Mouse (Mus musculus) stomach, embryonic 16.5 days (tissue): ENCODE measurements around the gene B2m. TPM values are rescaled to one million over a fixed set of nuclear protein-coding genes. Genes with fewer than 3 reads are reported as not detected.

Experiments
- ATAC-seq: fragments of 200-750 bp; cut with Nextera tagmentation; 2 replicates; pipeline ENCODE4 v1.8.0; 2017; ENCODE audit warnings: moderate number of reproducible peaks, moderate TSS enrichment; ENCODE audit not compliant: insufficient read depth, low FRiP score
- H3K27ac ChIP-seq: fragments of 300-500 bp; sonication (generic); 2 replicates; pipeline ENCODE4 v1.5.1; 2014; ENCODE audit warnings: low read length
- H3K27me3 ChIP-seq: fragments of 300-500 bp; sonication (generic); 2 replicates; pipeline ENCODE4 v1.6.1; 2014; ENCODE audit warnings: low read length, control low read depth, mixed read lengths; ENCODE audit not compliant: control insufficient read depth, insufficient read depth
- H3K36me3 ChIP-seq: fragments of 300-500 bp; sonication (generic); 2 replicates; pipeline ENCODE4 v1.6.1; 2014; ENCODE audit warnings: low read length; ENCODE audit not compliant: control insufficient read depth, insufficient read depth
- H3K4me1 ChIP-seq: fragments of 300-500 bp; sonication (generic); 2 replicates; pipeline ENCODE4 v1.6.1; 2014; ENCODE audit warnings: low read length, control low read depth, mixed read lengths; ENCODE audit not compliant: control insufficient read depth, insufficient read depth
- H3K4me2 ChIP-seq: fragments of 300-500 bp; sonication (generic); 2 replicates; pipeline ENCODE4 v1.6.1; 2014; ENCODE audit warnings: low read depth, low read length, mixed read lengths
- H3K4me3 ChIP-seq: fragments of 300-500 bp; sonication (generic); replicated peaks from 2 replicates; pipeline ENCODE4 v1.5.1; 2014; ENCODE audit warnings: mild to moderate bottlenecking, low read length
- H3K9ac ChIP-seq: fragments of 300-500 bp; sonication (generic); 2 replicates; pipeline ENCODE4 v1.6.1; 2014; ENCODE audit warnings: low read length
- H3K9me3 ChIP-seq: fragments of 300-500 bp; sonication (generic); replicated peaks from 2 replicates; pipeline ENCODE4 v1.6.1; 2016; ENCODE audit warnings: low read length, control low read depth; ENCODE audit not compliant: control insufficient read depth
- WGBS: fragments of 180-500 bp; shearing (Covaris S2); extraction: QIAGEN DNeasy Blood & Tissue Kit; methylation state at CpG from one replicate; pipeline ENCODE4 v1.1.7; 2014; 5-methylcytosine and 5-hydroxymethylcytosine counted together
- polyA plus RNA-seq: library from polyadenylated mRNA; unstranded; fragments of >200 nt; fragmentation: Nextera tagmentation; extraction: Ambion mirVana; gene quantifications from 2 replicates; pipeline ENCODE4 v1.2.1, GENCODE M21; 2015

B2m gene
- polyA plus RNA-seq, 1 experiment from 2014 or later, result 395 TPM

DNA sequence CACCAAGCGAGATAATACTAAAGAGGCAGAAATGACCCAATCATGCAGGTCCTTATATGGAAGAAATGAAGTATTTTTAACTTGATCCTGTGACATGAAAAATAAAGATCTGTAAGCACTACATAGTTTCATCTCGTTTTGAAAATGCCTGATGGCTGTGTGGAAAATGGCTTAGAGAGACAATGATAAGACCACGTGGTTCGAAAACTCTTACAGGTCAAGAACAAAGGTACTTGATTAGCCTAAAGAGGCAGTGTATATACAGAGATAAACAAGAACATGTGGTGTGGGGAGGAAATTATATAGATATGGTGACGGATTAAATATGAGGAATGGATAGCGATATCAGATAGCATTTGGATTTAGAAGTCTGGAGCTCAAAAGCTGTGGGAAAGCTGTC is 23.8 kb downstream of the B2m start:
- Histone ChIP-seq H3K36me3 (no peaks in the 10 kb centered on the region), H3K27me3 (no peaks in the 10 kb centered on the region), H3K9ac (no peak overlapping the region), H3K4me1 (no peaks in the 10 kb centered on the region), H3K9me3 (no peaks in the 10 kb centered on the region), H3K4me2 (no peak overlapping the region), H3K4me3 (no peak overlapping the region), H3K27ac (no peak overlapping the region)
- ATAC-seq, result no peak
- WGBS, result 74% methylated on average over 6 of the region's 6 CpGs

DNA sequence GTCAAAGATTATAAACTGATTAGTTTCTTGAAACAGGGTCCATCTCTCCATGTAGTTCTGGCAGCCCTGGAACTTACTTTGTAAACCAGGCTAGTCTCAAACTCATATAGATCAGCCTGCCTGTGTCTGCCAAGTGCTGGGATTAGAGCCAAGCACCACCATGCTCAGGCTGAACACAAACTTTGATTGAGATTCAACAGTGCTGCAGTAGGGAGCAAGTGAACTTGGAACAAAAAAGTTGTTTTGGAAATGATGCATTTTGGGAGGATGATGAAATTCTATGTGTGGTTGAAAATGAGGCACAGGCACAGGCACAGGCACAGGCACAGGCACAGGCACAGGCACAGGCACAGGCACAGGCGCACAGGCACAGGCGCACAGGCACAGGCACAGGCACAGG is 24.7 kb downstream of the B2m start:
- Histone ChIP-seq H3K9me3 (no peaks in the 10 kb centered on the region), H3K36me3 (no peaks in the 10 kb centered on the region), H3K9ac (no peak overlapping the region), H3K27ac (no peak overlapping the region), H3K4me3 (no peak overlapping the region), H3K27me3 (no peaks in the 10 kb centered on the region), H3K4me1 (no peaks in the 10 kb centered on the region), H3K4me2 (no peak overlapping the region)
- no peak for ATAC-seq
- WGBS, result 93% methylated on average over 2 of the region's 2 CpGs

DNA sequence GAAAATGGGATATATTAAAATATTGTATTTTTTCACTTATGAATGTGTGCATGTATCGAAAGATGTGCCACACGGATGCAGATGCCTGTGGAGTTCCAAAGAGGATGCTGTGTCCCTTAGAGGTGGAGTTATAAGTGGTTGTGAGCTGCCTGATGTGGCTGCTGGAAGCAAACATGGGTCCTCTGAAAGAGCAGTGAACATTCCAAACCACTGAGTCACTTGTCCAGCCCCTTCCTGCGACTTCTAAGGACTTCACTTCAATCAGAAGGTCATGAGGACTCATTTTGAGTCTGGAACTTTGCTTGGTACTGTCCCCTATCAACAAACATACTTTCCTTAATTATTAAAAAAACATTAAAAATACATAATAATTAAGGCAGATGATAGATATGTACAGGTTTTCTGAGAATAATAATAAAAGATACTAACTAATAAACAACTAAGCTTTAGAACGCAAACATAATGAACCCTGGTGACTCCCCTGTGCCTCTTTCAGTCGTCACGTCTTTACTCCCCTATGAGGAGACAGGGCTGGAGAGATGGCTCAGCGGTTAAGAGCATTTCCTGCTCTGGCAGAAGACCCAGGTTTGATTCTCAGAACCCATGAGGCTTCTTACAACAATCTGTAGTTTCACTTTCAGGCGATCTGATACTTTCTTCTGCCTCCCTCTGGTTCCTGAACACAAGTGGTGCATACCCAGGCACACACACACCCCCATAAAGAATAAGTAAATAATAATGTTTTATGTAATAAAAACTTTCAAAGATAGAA is 32.8 kb downstream of the B2m start:
- Histone ChIP-seq H3K36me3 (no peaks in the 10 kb centered on the region), H3K27ac (no peak overlapping the region), H3K4me1 (no peaks in the 10 kb centered on the region), H3K27me3 (no peaks in the 10 kb centered on the region), H3K4me2 (no peak overlapping the region), H3K9me3 (no peaks in the 10 kb centered on the region), H3K4me3 (no peak overlapping the region), H3K9ac (no peak overlapping the region)
- 72% methylated on average over 8 of the region's 8 CpGs for WGBS
- ATAC-seq, result no peak

DNA sequence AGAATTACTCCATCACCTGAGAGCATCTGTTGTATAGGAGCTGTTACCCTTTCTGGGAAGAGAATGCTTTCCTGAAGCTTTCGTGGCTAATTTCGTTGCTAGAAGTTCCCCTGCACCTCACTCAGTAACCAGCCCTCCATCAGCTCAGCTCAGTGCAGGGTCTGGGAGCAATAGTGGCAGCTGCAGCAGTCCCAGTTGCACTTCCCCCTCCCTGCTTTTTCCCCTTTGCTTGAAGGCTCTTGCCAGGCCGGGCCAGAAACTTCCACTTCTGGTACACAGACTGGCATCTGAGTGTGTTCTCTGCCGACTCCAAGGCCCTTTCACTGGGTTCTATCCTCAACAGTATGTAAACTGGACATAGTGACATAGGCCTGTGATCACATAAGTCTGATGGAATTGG is 37.6 kb downstream of the B2m start:
- Histone ChIP-seq H3K36me3 (no peaks in the 10 kb centered on the region), H3K4me2 (no peak overlapping the region), H3K4me1 (no peaks in the 10 kb centered on the region), H3K4me3 (no peak overlapping the region), H3K9ac (no peak overlapping the region), H3K27ac (no peak overlapping the region), H3K27me3 (no peaks in the 10 kb centered on the region), H3K9me3 (no peaks in the 10 kb centered on the region)
- no peak for ATAC-seq
- 87% methylated on average over 4 of the region's 4 CpGs for WGBS

DNA sequence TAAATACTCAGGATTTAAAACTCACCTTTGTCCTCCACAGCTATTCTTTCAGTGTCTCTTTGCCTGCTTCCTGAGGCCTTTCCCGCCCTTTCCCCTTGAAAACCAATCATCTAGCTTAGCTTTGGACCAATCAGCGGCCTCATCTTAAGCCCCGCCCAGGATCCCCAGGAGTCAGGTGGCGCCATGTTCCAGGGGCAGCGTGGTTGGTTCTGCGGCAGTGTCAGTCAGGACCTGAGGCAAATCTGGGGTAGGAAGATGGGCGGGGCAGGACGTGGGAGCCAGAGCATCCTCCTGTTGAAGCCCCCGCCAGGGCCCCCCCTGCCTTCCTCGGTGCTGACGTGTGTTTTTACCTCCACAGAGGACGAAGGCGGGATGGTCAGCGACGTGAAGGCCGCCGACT is 38.6 kb downstream of the B2m start, which contains the start of the genes Patl2 and Terb2:
Gene Patl2, minus strand, starts transcription at position 84 of the 400 bp plus-strand sequence.
Gene Terb2, plus strand, starts transcription at position 167 of the 400 bp plus-strand sequence.
- no peaks in the 10 kb centered on the region for H3K4me1 ChIP-seq
- H3K9ac ChIP-seq, result no peak within 1 kb of the TSS
- no peak within 1 kb of the TSS for H3K4me2 ChIP-seq
- no peak for ATAC-seq
- no peak within 1 kb of the TSS for H3K4me3 ChIP-seq
- H3K27ac ChIP-seq, result no peak within 1 kb of the TSS
- no peaks in the 10 kb centered on the region for H3K36me3 ChIP-seq
- H3K27me3 ChIP-seq, result no peaks in the 10 kb centered on the region
- H3K9me3 ChIP-seq, result no peaks in the 10 kb centered on the region
- WGBS, result 77% methylated on average over 17 of the region's 17 CpGs

DNA sequence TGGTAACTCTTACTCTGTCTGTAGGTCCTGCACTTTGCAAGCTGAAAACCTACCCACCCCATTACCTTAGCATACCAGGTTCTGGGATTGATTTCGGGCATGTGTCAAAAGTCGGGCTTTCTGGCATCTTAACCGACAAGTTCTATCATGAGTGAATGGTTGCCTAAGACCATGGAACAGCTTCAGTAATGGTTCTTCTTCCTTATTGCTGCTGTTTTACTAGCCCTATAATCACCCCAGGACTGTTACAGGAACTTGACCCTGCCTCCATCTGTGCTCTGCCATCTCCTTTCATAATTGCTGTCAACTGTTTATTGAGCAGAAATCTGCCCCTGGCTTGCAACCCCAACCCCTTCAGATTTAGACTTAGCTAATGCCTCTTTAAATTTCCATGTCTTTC is 39.3 kb downstream of the B2m start:
- Histone ChIP-seq H3K4me3 (no peak overlapping the region), H3K9ac (no peak overlapping the region), H3K27ac (no peak overlapping the region), H3K36me3 (no peaks in the 10 kb centered on the region), H3K27me3 (no peaks in the 10 kb centered on the region), H3K4me1 (no peaks in the 10 kb centered on the region), H3K4me2 (no peak overlapping the region), H3K9me3 (no peaks in the 10 kb centered on the region)
- no peak for ATAC-seq
- 87% methylated on average over 3 of the region's 3 CpGs for WGBS

DNA sequence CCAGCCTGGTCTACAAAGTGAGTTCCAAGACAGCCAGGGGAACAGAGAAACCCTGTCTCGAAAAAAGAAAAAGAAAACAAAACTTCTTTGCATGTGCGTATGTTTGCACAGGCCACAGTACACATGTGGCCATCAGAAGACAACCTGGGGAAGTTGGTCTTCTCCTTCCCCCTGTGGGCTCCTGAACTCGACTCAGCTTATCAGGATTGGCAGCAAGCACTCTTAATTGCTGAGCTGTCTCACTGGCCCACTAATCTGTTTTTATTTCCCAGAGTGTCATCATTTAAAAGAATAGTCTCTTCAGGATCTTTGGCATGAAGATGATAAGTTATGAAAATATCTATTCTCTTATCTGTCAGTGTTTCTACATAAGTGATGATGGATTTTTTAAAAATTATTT is 44.4 kb downstream of the B2m start:
- Histone ChIP-seq H3K4me1 (no peaks in the 10 kb centered on the region), H3K36me3 (no peaks in the 10 kb centered on the region), H3K4me3 (no peak overlapping the region), H3K9me3 (no peaks in the 10 kb centered on the region), H3K9ac (no peak overlapping the region), H3K27me3 (no peaks in the 10 kb centered on the region), H3K4me2 (no peak overlapping the region), H3K27ac (no peak overlapping the region)
- 70% methylated on average over 3 of the region's 3 CpGs for WGBS
- no peak for ATAC-seq

DNA sequence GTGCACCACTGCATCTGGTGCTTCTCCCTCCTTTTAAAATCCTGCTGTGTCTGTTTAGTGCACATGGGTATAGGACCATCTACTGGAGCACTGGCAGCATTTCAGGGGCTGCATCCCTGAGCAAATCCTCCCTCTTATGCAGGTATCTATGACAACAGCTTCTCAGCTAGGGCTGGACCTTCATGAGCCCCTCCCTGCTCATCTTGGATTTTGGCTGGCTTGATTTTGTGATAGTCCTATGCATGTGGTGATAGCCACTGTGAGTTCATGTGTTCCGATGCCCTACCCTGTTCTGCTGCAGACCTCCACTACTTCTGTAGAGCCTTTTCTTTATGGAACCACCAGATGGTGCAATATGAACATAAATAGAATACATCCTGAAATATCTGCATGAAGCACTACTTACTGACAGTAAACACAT is 47.0 kb downstream of the B2m start:
- 61% methylated on average over 1 of the region's 1 CpGs for WGBS
- H3K27me3 ChIP-seq, result no peaks in the 10 kb centered on the region
- H3K4me3 ChIP-seq, result no peak overlapping the region
- no peak overlapping the region for H3K27ac ChIP-seq
- no peaks in the 10 kb centered on the region for H3K4me1 ChIP-seq
- no peak overlapping the region for H3K4me2 ChIP-seq
- H3K36me3 ChIP-seq, result no peaks in the 10 kb centered on the region
- H3K9ac ChIP-seq, result no peak overlapping the region
- peak; percentile 53; the same call in 1 of the 2 replicates for ATAC-seq
- H3K9me3 ChIP-seq, result no peaks in the 10 kb centered on the region

DNA sequence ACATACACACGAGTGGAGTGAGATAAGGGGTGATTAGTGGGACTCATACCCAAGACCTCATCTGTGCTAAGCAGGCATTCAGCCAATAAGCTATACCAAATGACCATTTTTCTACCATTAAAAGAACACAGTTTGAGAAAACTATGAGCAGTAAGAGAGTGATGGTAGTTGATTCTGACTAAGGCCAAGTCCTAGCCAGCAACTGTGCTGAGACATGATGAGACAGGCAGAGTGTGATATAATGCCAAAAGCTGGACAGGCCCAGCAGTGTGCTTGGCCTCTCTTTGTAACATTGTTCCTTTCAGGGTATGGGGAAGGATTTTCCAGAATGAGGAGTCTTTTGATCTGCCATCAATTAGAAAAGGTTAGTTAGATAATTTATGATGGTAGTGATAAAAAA is 54.0 kb downstream of the B2m start:
- H3K4me3 ChIP-seq, result no peak overlapping the region
- 68% methylated on average over 1 of the region's 1 CpGs for WGBS
- no peaks in the 10 kb centered on the region for H3K27me3 ChIP-seq
- no peaks in the 10 kb centered on the region for H3K9me3 ChIP-seq
- no peak overlapping the region for H3K4me2 ChIP-seq
- 0 out of 2 replicates have a peak, but pooled peaks cover under 1% of the 10 kb centered on the region for H3K4me1 ChIP-seq
- H3K27ac ChIP-seq, result no peak overlapping the region
- no peak overlapping the region for H3K9ac ChIP-seq
- no peaks in the 10 kb centered on the region for H3K36me3 ChIP-seq
- no peak for ATAC-seq
